Mouse (Mus musculus) CD8-positive naive resting alpha-beta T cell, adult 2 months (primary cell): ENCODE data around the gene Insl6.

Source experiments
- DNase-seq, 2 experiments: peaks; one replicate each; pipeline ENCODE4 v3.0.0; 2022; ENCODE audit warnings: low read depth in 2 of 2, low spot score in 2 of 2

Gene Insl6

DNA sequence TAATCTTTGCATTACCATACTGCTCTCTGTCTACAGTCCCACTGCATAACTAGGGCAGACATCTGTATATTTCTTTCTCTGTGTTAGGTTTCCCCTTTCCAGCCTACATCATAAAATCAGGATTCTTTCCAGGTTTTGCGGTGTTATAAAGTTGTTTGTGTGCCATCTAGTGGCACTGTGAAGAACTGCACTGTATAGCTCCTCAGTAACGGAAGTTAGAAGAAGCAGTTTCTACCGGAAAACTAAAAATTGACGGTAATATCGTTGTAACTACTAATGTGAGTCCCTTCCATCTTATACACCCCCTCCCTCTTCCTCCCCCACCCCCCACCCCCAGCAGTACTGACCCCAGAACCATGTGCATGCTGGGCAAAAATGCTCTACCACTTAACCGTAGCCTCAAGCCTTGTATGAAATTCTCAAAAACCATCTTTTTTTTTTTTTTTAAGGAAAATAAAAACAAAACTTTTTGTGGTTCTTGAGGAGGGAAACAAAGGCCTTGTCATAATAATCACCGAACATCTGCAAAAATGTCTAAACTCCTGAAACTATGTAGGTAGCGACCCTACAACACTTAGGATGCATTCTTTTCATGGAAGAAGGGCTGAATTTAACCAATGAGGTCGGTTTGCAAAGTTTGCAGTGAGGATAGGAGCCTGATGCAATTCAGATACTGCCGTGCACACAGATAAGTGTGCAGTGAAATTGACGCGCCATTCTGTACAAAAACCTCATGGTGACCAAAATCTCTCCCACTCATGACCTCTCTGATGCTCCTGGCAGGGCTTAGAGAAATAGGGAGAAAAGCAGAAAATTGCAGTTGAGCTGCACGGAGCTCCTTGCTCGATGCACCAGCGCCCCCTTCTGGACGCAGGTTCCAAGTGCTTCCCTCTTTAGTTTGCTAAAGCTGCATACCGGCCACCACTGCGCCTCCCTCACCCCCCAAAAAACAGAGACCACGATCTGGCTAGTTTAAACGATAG is 30.0 kb upstream of the Insl6 start:
- peak; percentile 77 to 87 for DNase-seq

- no peak for DNase-seq
These were observed 25.8 kb upstream of the Insl6 start for GRCm38 (mm10) chr19:29350991-29351390.

GRCm38 (mm10) chr19:29345636-29346035 is 20.5 kb upstream of the Insl6 start:
- no peak for DNase-seq

GRCm38 (mm10) chr19:29344868-29345267 is 19.7 kb upstream of the Insl6 start:
- DNase-seq, result no peak

DNA sequence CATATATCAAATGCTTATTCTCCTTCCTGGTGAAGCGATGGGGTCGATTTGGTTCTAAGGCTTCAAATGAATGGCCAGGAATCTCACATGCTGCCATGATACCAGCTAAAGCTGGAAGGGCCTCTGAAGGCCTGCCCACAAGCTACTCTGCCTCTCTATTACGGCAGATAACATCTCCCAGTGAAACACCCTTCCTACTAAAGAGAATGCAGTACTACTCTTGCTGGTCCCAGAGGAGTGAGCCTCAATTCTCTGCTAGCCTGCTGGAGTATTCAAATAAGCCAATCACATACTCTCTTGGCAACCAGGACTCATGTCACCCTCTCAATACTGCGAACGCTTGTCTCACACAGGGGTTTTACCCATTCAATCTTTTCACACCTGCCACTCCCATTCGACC is 17.1 kb upstream of the Insl6 start:
- DNase-seq, result no peak

GRCm38 (mm10) chr19:29341029-29341428 is 15.9 kb upstream of the Insl6 start:
- no peak for DNase-seq

- no peak for DNase-seq
These were observed 11.5 kb upstream of the Insl6 start for GRCm38 (mm10) chr19:29336624-29337023.

DNA sequence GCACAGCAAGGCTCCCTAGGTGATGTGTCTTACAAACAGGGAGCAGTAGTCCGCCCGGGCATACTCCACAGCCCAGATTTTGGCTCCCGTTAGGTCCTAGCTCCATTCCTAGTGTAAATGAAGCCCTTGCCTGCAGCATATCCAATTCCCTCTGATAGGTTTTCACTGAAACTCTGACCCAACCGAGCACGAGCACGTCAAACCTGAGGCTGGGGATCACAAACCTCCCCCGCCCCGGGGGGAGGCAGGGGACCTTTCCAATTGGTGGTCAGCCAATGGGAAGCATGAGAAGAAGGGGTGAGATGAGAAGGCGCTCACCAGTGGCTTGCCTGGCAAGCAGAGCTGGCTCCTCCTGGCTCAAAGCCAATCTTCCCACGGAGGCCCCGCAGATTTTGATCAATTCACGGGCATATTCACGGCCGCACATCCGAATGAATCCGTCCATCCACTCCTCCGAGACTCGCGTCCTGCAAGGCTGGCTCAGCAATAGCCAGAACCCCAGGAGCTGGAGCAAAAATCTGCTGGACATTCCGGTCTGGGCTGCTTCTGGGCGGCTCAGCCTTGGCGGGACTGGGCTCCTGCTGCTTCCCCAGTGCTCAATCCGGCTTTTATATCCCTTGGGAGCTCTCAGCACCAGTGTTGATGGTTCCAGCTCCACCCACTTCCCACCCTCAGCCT is 9.1 kb upstream of the Insl6 start, which contains the start of gene Rln1:
Gene Rln1, minus strand, starts transcription at position 603 of the 678 bp plus-strand sequence.
- DNase-seq, result no peak

GRCm38 (mm10) chr19:29326822-29327552 is 1.8 kb upstream of the Insl6 start:
- no peak for DNase-seq

DNA sequence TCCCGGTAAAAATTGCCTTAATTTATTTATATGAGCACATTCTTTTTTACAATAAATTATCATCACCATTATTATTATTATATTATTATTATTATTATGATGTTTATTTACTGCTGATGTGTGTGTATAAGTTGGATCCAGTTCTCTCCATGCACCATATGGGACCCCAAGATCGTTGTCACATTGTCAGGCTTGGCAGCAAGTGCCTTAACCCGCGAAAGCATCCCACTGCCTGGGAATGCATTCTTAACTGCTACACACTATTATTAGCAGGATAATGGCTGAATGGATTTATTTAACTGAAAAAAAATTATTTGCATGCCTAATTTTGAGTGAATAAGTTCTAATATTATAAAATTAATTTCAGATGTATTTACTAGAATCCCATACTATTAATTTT is 1.2 kb upstream of the Insl6 start:
- DNase-seq, result no peak

DNA sequence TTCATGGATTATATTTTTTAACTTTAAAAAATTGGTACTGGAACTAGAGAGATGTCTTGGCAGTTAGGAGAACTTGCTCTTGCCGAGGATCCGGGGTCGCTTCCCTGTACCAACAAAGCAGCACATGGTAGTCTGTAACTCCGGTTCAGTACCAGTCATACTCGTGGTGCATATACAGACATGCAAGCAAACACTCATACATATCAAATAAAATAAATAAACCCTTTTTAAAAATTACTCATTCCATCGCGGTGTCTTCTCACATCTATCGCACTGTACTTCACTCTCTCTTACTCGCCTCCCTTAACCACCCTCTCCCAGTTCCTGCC is 660 bp upstream of the Insl6 start:
- no peak for DNase-seq

DNA sequence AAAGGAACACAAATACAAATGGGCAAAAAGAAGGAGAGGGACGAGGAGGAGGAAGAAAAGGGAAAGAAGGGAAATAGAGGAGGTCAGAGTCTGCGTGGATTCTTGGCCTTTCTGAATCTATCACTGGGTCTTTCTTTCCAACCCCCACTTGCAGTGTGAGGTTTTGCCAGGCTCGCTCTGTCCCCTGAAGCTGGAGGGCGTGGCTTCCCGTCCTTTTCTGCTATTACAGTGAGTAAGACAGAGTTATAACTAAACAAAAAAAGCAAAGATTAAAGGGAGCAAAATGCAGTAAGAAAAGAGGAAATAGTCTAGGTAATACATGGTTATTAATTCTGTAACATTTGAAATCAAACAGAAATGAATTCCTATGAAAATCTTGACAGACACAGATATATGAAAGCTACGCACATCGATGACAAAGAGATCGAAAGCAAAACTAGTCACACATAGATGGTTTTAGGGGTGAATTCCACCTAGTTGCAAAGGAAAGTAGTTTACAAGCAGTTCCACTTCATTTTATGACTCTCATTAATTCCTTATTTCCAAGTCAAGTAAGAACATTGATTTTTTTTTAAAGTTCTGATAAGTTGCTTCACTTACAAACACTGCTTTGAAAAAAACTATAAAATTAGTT is 1.6 kb downstream of the Insl6 start:
- DNase-seq, result no peak

GRCm38 (mm10) chr19:29312661-29313060 is 12.5 kb downstream of the Insl6 start:
- no peak for DNase-seq

DNA sequence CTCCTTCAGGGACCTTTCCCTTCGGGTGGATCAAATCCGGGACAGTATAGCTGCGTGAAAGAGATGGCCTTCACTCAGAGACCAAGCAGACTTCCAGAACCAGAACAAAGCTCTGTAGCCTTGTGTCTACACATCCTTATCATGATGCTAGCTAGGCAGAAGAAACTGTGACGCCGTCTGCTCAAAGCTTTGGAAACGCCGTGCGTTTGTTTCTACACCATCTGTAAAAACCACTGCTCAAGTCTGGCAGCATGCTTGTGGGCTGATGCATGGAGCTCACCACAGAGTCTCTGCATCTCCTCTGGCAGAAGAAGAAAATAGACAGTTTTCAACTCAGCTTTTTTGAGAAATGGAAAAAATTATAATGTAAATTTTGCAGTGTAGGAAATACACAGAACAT is 13.4 kb downstream of the Insl6 start:
- DNase-seq, result no peak

GRCm38 (mm10) chr19:29308832-29309231 is 16.3 kb downstream of the Insl6 start:
- no peak for DNase-seq

DNA sequence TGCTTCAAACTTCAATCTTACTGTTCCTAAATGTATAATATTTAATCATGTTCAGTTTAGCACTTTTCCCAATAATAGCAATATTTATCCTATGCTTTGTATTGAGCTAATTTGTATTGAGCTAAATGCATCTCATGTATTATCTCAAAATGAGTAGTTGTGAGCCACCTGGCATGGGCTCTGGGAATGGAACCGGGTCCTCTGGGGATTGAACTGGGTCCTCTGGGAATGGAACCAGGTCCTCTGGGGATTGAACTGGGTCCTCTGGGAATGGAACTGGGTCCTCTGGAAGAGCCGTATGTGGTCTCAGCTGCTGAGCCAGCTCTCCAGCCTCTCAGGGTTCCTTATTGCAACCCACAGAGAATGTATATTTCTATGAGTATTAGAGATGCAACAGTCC is 23.0 kb downstream of the Insl6 start:
- DNase-seq, result no peak

DNA sequence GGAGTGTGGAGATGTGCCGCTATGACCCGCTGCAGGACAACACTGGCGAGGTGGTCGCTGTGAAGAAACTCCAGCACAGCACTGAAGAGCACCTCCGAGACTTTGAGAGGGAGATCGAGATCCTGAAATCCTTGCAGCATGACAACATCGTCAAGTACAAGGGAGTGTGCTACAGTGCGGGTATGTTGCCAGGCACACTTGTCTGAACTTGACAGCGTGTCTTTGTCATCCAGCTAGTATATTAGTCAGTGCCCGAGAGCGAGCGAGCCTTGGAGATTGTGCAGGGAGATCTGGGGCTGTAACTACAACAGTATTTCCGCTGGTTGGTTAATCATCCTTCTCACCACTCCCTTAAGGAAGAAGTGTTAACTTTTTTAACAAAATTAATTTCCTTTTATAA is 24.2 kb downstream of the Insl6 start:
- no peak for DNase-seq

DNA sequence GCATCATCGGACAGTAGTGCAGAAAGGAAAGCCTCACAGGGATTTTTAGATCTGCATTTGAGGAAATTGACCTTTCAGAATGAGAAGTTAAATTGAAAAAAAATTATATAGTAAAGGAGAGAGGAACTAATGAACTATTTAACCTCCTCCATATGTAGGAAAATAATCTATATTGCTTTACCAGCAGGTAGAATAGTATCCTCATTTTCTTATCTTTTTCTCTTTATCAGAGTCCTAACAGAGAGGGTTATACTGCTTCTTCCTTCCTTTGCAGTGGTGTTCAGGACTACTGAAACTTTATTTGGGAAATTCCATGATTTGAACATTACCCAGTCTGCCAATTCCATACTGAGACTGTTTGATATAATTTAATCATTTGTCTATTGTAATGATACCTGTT is 27.8 kb downstream of the Insl6 start:
- no peak for DNase-seq

DNA sequence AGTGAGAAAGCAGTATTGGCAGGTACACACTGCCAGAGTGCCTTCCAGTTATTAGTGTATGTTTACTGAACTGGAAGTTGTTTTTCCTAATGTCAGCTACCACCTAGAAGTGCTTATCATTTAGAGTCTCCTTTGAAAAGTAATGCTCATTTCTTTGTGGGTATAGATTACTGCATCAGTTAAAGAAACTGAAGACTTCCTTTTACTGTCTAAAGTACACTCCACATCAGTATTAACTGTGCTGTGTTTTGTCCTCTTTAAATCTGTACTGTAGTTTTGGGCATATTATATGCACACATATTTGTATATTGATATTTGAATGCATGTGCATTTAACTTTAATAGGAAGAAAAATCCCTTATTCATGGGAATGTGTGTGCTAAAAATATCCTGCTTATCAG is 29.0 kb downstream of the Insl6 start:
- DNase-seq, result no peak

- no peak for DNase-seq
These were observed 30.4 kb downstream of the Insl6 start for GRCm38 (mm10) chr19:29294756-29295155.

- no peak for DNase-seq
These were observed 32.6 kb downstream of the Insl6 start for GRCm38 (mm10) chr19:29292546-29292945.
